Mouse (Mus musculus) stomach, adult 2 months (tissue): ENCODE data around the gene Zfp534. TPM values are rescaled to one million over a fixed set of nuclear protein-coding genes. Genes with fewer than 3 reads are reported as not detected.

Experiments used
- polyA plus RNA-seq: library from polyadenylated mRNA; depleted of rRNA; stranded (reverse); fragments of >200 nt; gene quantifications from 2 replicates; pipeline ENCODE4 v1.2.3, GENCODE M21; 2012; rRNA removed

Zfp534 gene
- not detected in 2 replicates for polyA plus RNA-seq

DNA sequence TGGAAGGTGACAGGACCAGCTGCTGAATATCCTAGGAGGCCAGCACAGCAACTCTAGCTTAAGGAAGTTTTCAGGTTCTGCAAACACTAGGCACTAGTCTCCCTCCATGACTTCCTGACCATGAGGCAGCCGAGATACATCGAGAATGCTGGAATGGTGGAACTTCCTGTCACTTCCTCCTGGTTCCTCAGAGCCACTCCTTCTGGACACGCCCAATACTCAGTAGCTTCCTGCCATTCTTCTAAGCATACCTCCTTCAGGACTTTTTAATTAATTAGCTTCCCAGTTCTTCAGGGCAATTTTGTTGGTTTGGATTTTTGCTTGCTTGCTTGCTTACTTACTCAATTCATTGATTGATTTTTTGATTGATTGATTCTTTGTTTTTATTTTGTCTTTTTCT is at the start of gene Zfp534:
Zfp534 (minus strand) TSS at position 101 of the 400 bp plus-strand sequence.

DNA sequence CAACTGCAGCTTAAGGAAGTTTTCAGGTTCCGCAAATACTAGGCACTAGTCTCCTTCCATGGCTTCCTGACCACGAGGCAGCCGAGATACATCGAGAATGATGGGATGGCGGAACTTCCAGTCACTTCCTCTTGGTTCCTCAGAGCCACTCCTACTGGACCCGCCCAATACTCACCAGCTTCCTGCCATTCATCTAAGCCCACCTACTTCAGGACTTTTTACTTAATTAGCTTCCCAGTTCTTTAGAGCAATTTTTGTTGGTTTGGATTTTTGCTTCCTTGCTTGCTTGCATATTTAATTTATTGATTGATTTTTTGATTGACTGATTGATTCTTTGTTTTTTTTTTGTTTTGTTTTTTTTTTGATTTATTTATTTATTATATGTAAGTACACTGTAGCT is 59.9 kb downstream of the Zfp534 start, which contains the start of gene Zfp979:
Zfp979 (minus strand) TSS at position 101 of the 400 bp plus-strand sequence.

Other genes starting within 250 kb of the Zfp534 start
- gene Zfp982, start 210.1 kb downstream of the Zfp534 start, polyA plus RNA-seq, result not detected in 2 replicates
- gene Gm16503, start 162.3 kb downstream of the Zfp534 start, polyA plus RNA-seq, result not detected in 2 replicates
- gene Zfp985, start 149.3 kb downstream of the Zfp534 start, polyA plus RNA-seq, result not detected in 2 replicates
- not detected in 2 replicates for gene Zfp979, start 60.0 kb downstream of the Zfp534 start, polyA plus RNA-seq
- 0.02 TPM in 1 of 2 replicates, not detected in the other for gene Zfp984, start 107.2 kb upstream of the Zfp534 start, polyA plus RNA-seq
- 0.04 and 0.17 TPM in 2 replicates for gene Zfp933, start 145.8 kb upstream of the Zfp534 start, polyA plus RNA-seq
- 41.4 and 46.9 TPM in 2 replicates for gene Miip, start 166.3 kb upstream of the Zfp534 start, polyA plus RNA-seq
- 0.19 and 0.53 TPM in 2 replicates for gene Fv1, start 166.4 kb upstream of the Zfp534 start, polyA plus RNA-seq
- 23.7 and 26.1 TPM in 2 replicates for gene Mfn2, start 202.2 kb upstream of the Zfp534 start, polyA plus RNA-seq
- 14.3 and 15.6 TPM in 2 replicates for gene Plod1, start 234.2 kb upstream of the Zfp534 start, polyA plus RNA-seq
- 55.4 and 74.4 TPM in 2 replicates for gene 2510039O18Rik, start 238.3 kb upstream of the Zfp534 start, polyA plus RNA-seq